In genomic region chr19:26731809-26732208, GRCm38 (mm10) we compare ENCODE assay signal across 11 mouse cellular contexts.
A peak's percentile ranks its signal among the peaks of the same experiment; 100 is the strongest.
DNase-seq lines count a peak whose midpoint lies in the region; ATAC-seq and TF ChIP-seq lines count a peak whose summit lies in the region.
"Had no signal": no experiment of that assay in that cellular context is flagged by ENCODE, and none has a peak within 500 bp of the region (broad histone marks: within the 10 kb centered on the region; RNA-seq: fewer than 3 reads in every experiment).

No protein-coding gene starts in this region.

- peak; percentile 54 for DNase-seq in liver, adult 2 months (ENCODE audit: extremely low read depth, low read depth, low spot score)
- DNase-seq in liver, embryonic 11.5 days (ENCODE audit: low spot score) = no peak
- DNase-seq in CH12.LX (ENCODE audit: extremely low read depth) = peak; percentile 51
- peak; percentile 68 for DNase-seq in NIH3T3 (ENCODE audit: low read depth)
- no peak for DNase-seq in c-Kit-positive CD71-positive TER-119-positive erythroid progenitor cells, embryonic 14.5 days (ENCODE audit: low spot score)
- no peak for DNase-seq in testis, postnatal 14 days (ENCODE audit: low spot score)
- DNase-seq in heart, adult 9 months (ENCODE audit: low spot score in 2 of 2) = no peak
- DNase-seq: kidney, adult 9 months; right cerebral cortex, postnatal 4 days had no signal

- H3K79me2 ChIP-seq in liver, adult 2 months (ENCODE audit: control insufficient read depth, insufficient read depth, low read length) = peaks cover 35% of the 10 kb centered on the region
- H3K79me2 ChIP-seq in CH12.LX (replicated peaks; ENCODE audit: control insufficient read depth, extremely low read depth, insufficient read depth, poor library complexity, severe bottlenecking) = no peaks in the 10 kb centered on the region

- peaks cover 3% of the 10 kb centered on the region; the same call in 1 of the 2 replicates for H3K36me3 ChIP-seq in liver, adult 2 months (ENCODE audit: control insufficient read depth, insufficient read depth, low read length)
- H3K36me3 ChIP-seq in liver, embryonic 11.5 days (ENCODE audit: control insufficient read depth, insufficient read depth, low read length) = no peaks in the 10 kb centered on the region
- peaks cover 7 to 67% of the 10 kb centered on the region in 2 experiments for H3K36me3 ChIP-seq in CH12.LX (replicated peaks in 1 of 2; ENCODE audit: control insufficient read depth in 1 of 2, insufficient read depth in 1 of 2, low read length in 1 of 2)
- no peaks in the 10 kb centered on the region for H3K36me3 ChIP-seq in hindbrain, embryonic 16.5 days (ENCODE audit: control insufficient read depth, insufficient read depth, low read length)

- H3K9ac ChIP-seq in liver, adult 2 months (ENCODE audit: low read depth, low read length) = no peak overlapping the region
- no peak overlapping the region for H3K9ac ChIP-seq in liver, embryonic 11.5 days (ENCODE audit: low read depth, low read length)
- H3K9ac ChIP-seq in CH12.LX (ENCODE audit: insufficient read depth, low read depth) = no peak overlapping the region
- no peak overlapping the region for H3K9ac ChIP-seq in hindbrain, embryonic 16.5 days (ENCODE audit: low read depth, low read length)

- H3K27me3 ChIP-seq in liver, adult 2 months (ENCODE audit: control insufficient read depth, insufficient read depth, low read length) = no peaks in the 10 kb centered on the region
- no peaks in the 10 kb centered on the region for H3K27me3 ChIP-seq in liver, embryonic 11.5 days (replicated peaks; ENCODE audit: control insufficient read depth, insufficient read depth, low read length)
- H3K27me3 ChIP-seq in CH12.LX (replicated peaks) = no peaks in the 10 kb centered on the region
- H3K27me3 ChIP-seq in hindbrain, embryonic 16.5 days (replicated peaks; ENCODE audit: control insufficient read depth, insufficient read depth, low read length) = no peaks in the 10 kb centered on the region

- ATAC-seq in liver, embryonic 11.5 days (replicated peaks; ENCODE audit: low FRiP score) = no peak
- ATAC-seq in hindbrain, embryonic 16.5 days = no peak

- no peak overlapping the region for H3K4me2 ChIP-seq in liver, embryonic 11.5 days
- H3K4me2 ChIP-seq in CH12.LX (ENCODE audit: insufficient read depth, low read depth, poor library complexity, severe bottlenecking) = no peak overlapping the region
- 0 out of 2 replicates have a peak overlapping the region, but pooled peaks have one; percentile 23 for H3K4me2 ChIP-seq in hindbrain, embryonic 16.5 days (ENCODE audit: low read length)

- dilution Hi-C loops in CH12.LX (cut with MboI; ENCODE audit: extremely low pct_ligation_motif_present, extremely low pct_unique_long_range_greater_than_20kb, low sequenced_read_pairs) = no loop called here

- H3K4me1 ChIP-seq in liver, adult 2 months (ENCODE audit: control insufficient read depth, insufficient read depth, low read length) = peaks cover 17% of the 10 kb centered on the region
- no peaks in the 10 kb centered on the region for H3K4me1 ChIP-seq in liver, embryonic 11.5 days (replicated peaks; ENCODE audit: control insufficient read depth, insufficient read depth, low read length)
- H3K4me1 ChIP-seq in CH12.LX (ENCODE audit: control insufficient read depth in 1 of 2, insufficient read depth in 2 of 2) = peaks cover 0 to 21% of the 10 kb centered on the region in 2 experiments; a peak in 2 of 4 replicates
- peaks cover 16% of the 10 kb centered on the region for H3K4me1 ChIP-seq in hindbrain, embryonic 16.5 days (ENCODE audit: control insufficient read depth, insufficient read depth, low read depth, low read length)

- peak; percentile 71 for TF ChIP-seq RAD21 in CH12.LX (IDR thresholded peaks at IDR 0.05; ENCODE audit: low read depth, low read length)

- WGBS in liver, adult 2 months = 16% methylated on average over 4 of the region's 4 CpGs
- WGBS in liver, embryonic 11.5 days = 9% methylated on average over 4 of the region's 4 CpGs
- WGBS in hindbrain, embryonic 16.5 days = 1% methylated on average over 4 of the region's 4 CpGs

- TF ChIP-seq EP300 in CH12.LX (IDR thresholded peaks at IDR 0.05; ENCODE audit: low read length) = no peak

- no peaks in the 10 kb centered on the region for H3K9me3 ChIP-seq in liver, embryonic 11.5 days (ENCODE audit: control insufficient read depth, low read length)
- H3K9me3 ChIP-seq in CH12.LX (replicated peaks; ENCODE audit: low read length) = no peaks in the 10 kb centered on the region
- no peaks in the 10 kb centered on the region for H3K9me3 ChIP-seq in hindbrain, embryonic 16.5 days (ENCODE audit: control insufficient read depth, low read length)

- no peak for TF ChIP-seq CTCF in liver, adult 2 months (IDR thresholded peaks at IDR 0.05; ENCODE audit: low read depth, low read length)
- peak; percentile 11 to 65; a peak in 2 of 4 replicates for TF ChIP-seq CTCF in CH12.LX (conservative IDR thresholded peaks at IDR 0.05 in 1 of 2, IDR thresholded peaks at IDR 0.05 in 1 of 2; ENCODE audit: low read depth in 2 of 2, low read length in 2 of 2)

- H3K27ac ChIP-seq in liver, adult 2 months (replicated peaks; ENCODE audit: insufficient read depth, low read depth, low read length) = no peak overlapping the region
- H3K27ac ChIP-seq in liver, embryonic 11.5 days (ENCODE audit: low read depth, low read length) = no peak overlapping the region
- H3K27ac ChIP-seq in CH12.LX (ENCODE audit: insufficient read depth, low read depth) = no peak overlapping the region
- H3K27ac ChIP-seq in hindbrain, embryonic 16.5 days (ENCODE audit: low read depth, low read length) = no peak overlapping the region

- no peak for TF ChIP-seq POLR2A in liver, adult 2 months (IDR thresholded peaks at IDR 0.05; ENCODE audit: extremely low read depth, insufficient read depth, low read length)
- no peak for TF ChIP-seq POLR2A in CH12.LX (IDR thresholded peaks at IDR 0.05; ENCODE audit: low read depth, low read length)

- in situ Hi-C loops in CH12.LX (cut with MboI; ENCODE audit: low pct_ligation_motif_present, low pct_unique_long_range_greater_than_20kb, low sequenced_read_pairs) = loop anchor here (25.0 kb wide), 1 partner anchor 680 kb away; no protein-coding TSS in a partner anchor

- H3K4me3 ChIP-seq in liver, adult 2 months (ENCODE audit: insufficient read depth, low read depth, low read length) = no peak overlapping the region
- H3K4me3 ChIP-seq in liver, embryonic 11.5 days (ENCODE audit: low read depth, low read length) = no peak overlapping the region
- H3K4me3 ChIP-seq in CH12.LX (replicated peaks in 1 of 3; ENCODE audit: low read depth in 2 of 3, low read length in 2 of 3, poor library complexity in 1 of 3) = no peak overlapping the region
- H3K4me3 ChIP-seq in hindbrain, embryonic 16.5 days (ENCODE audit: low read length) = no peak overlapping the region
- H3K4me3 ChIP-seq: myocyte had no signal

TF ChIP-seq in CH12.LX, 34 proteins besides CTCF, POLR2A, EP300 and RAD21:
- TF ChIP-seq KAT2A (IDR thresholded peaks at IDR 0.05; ENCODE audit: insufficient replicate concordance, low read length) (no peak), SMC3 (IDR thresholded peaks at IDR 0.05; ENCODE audit: low read depth, low read length) (peak; percentile 56), SIN3A (IDR thresholded peaks at IDR 0.05; ENCODE audit: low read length) (no peak), NRF1 (IDR thresholded peaks at IDR 0.05; ENCODE audit: low read depth, low read length) (no peak)

Comparison
In these comparisons a context has a peak if more than half of its experiments do, and no peak if none do; other contexts are left out.
1. DNase-seq: peak in liver, adult 2 months (single experiment), CH12.LX (single experiment) and NIH3T3 (single experiment); none in liver, embryonic 11.5 days (single experiment), c-Kit-positive CD71-positive TER-119-positive erythroid progenitor cells, embryonic 14.5 days (single experiment), testis, postnatal 14 days (single experiment) and heart, adult 9 months (0 of 2).